Mouse (Mus musculus) kidney, adult 18-20 months (tissue): ENCODE measurements around the gene Usp46.

ENCODE experiments used
- DNase-seq: peaks from one replicate; pipeline ENCODE4 v3.0.0; 2021

Usp46 gene

DNA sequence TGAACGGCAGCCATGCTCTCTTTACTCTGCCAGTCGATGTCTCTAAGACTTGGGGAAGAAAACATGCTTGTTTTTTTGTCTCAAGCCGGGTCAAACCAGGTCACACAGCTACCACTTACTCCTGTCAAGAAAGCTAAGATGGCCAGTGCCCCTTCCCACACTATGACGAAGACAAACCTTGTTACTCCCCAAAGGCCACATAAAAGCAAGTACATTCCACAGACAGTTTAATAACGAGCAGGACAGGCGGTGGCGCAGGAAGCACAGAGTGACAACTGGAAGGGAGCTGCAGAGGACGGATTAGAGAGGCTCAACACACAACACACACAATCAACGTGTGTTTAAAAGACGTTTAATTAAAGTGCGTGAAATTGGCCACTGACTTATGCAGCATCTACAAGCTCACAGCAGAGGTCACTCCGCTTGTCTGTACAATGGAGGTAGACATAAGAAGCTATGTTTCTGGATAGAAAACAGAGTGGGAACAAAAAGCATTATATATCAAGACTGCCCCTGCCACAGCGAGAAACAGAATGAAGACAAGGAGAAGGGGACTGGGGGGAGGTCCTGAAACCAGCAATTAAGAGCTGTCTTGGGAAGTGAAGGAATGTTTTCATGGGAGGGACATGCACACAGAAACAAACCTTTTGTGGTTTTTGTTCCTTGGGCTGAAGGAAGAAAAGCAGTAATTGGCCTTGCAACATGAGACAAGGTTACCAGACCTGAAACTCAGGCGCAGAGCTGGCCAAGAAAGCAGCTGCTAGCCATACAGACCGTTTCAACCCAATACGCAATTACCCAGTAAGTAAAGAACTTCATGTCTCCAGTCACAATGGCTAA is 117.2 kb downstream of the Usp46 start:
- no peak for DNase-seq
